In the genomic region with DNA sequence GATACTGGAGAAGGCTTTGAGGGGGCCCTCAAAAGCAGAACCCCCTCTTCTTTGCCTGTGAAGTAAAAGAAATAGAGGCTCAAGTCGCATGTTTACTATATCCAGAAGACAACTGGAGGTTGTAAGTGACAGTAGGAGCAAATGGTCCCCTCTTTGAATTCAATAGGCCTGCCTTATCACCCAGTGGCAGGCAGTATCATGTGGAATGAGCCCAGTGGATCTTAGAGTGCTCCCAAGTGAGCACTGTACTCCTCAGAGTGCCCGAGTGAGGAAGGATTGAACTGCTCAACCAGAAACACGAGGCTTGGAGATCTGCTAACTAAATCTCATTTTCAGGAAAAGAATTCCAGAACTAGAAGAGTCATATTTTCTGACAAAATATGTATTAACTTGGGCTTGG, we compare ENCODE assay signal across 24 mouse cellular contexts. TPM values are rescaled to one million over a fixed set of nuclear protein-coding genes. Genes with fewer than 3 reads are reported as not detected.
A peak's percentile ranks its signal among the peaks of the same experiment; 100 is the strongest.
DNase-seq lines count a peak whose midpoint lies in the region; ATAC-seq and TF ChIP-seq lines count a peak whose summit lies in the region.
"Had no signal": no experiment of that assay in that cellular context is flagged by ENCODE, and none has a peak within 500 bp of the region (broad histone marks: within the 10 kb centered on the region; RNA-seq: fewer than 3 reads in every experiment).

No protein-coding gene starts in this region.

- peaks cover 30% of the 10 kb centered on the region for H3K27me3 ChIP-seq in liver, embryonic 12.5 days (replicated peaks)
- no peaks in the 10 kb centered on the region; the same call in 1 of the 2 replicates for H3K27me3 ChIP-seq in liver, embryonic 14.5 days (ENCODE audit: control insufficient read depth, insufficient read depth, low read length)
- peaks cover 3% of the 10 kb centered on the region; the same call in 1 of the 2 replicates for H3K27me3 ChIP-seq in liver, embryonic 16.5 days (ENCODE audit: control insufficient read depth, insufficient read depth, low read depth, low read length)
- H3K27me3 ChIP-seq: embryonic facial prominence, embryonic 13.5 days; embryonic facial prominence, embryonic 15.5 days; forebrain, embryonic 13.5 days; forebrain, embryonic 15.5 days had no signal

- H3K27ac ChIP-seq in liver, embryonic 12.5 days: no peak overlapping the region
- no peak overlapping the region for H3K27ac ChIP-seq in liver, embryonic 14.5 days
- no peak overlapping the region for H3K27ac ChIP-seq in liver, embryonic 16.5 days (ENCODE audit: low read length)
- H3K27ac ChIP-seq: embryonic facial prominence, embryonic 13.5 days; embryonic facial prominence, embryonic 15.5 days; forebrain, embryonic 13.5 days; forebrain, embryonic 15.5 days had no signal

- ATAC-seq in liver, embryonic 12.5 days: peak; percentile 74; the same call in 1 of the 2 replicates
- peak; percentile 71; the same call in 1 of the 2 replicates for ATAC-seq in liver, embryonic 14.5 days (ENCODE audit: insufficient read depth)
- peak; percentile 70; the same call in 1 of the 2 replicates for ATAC-seq in liver, embryonic 16.5 days (ENCODE audit: low read depth)
- ATAC-seq: forebrain, embryonic 13.5 days; forebrain, embryonic 15.5 days had no signal

- no peak for DNase-seq in liver
- no peak for DNase-seq in liver, embryonic 14.5 days (ENCODE audit: low read depth in 3 of 3, low spot score in 3 of 3)
- DNase-seq in gastrocnemius, adult 8-10 months (ENCODE audit: low spot score in 2 of 2): no peak
- DNase-seq in right cerebral cortex, adult 18-20 months: no peak
- DNase-seq: adrenal gland, adult 2 months; adrenal gland, postnatal 10 days; adrenal gland, postnatal 25 days; cerebellum, adult 11 months; cerebellum, adult 18-20 months; cerebellum, adult 8-10 months; cerebellum, adult 9-11 months; cerebellum, postnatal 14 days; cerebellum, postnatal 36 days; embryo, embryonic 11 days had no signal

- no peak overlapping the region for H3K4me3 ChIP-seq in liver, embryonic 12.5 days
- H3K4me3 ChIP-seq in liver, embryonic 14.5 days (ENCODE audit: insufficient read depth in 1 of 2, low read depth in 2 of 2, low read length in 2 of 2): no peak overlapping the region
- no peak overlapping the region for H3K4me3 ChIP-seq in liver, embryonic 16.5 days (ENCODE audit: low read depth, low read length)
- H3K4me3 ChIP-seq: embryonic facial prominence, embryonic 13.5 days; embryonic facial prominence, embryonic 15.5 days; forebrain, embryonic 13.5 days; forebrain, embryonic 15.5 days had no signal

- no peak for TF ChIP-seq CTCF in liver, embryonic 14.5 days (IDR thresholded peaks at IDR 0.05; ENCODE audit: low read depth)

- 47% methylated on average over 3 of the region's 3 CpGs for WGBS in liver, embryonic 12.5 days (ENCODE audit: insufficient replicate concordance)
- WGBS in liver, embryonic 14.5 days (ENCODE audit: insufficient replicate concordance): 35% methylated on average over 3 of the region's 3 CpGs
- WGBS in liver, embryonic 16.5 days (ENCODE audit: insufficient replicate concordance): 30% methylated on average over 3 of the region's 3 CpGs

- H3K4me2 ChIP-seq in liver, embryonic 12.5 days: no peak overlapping the region
- H3K4me2 ChIP-seq in liver, embryonic 14.5 days (ENCODE audit: low read depth): no peak overlapping the region
- H3K4me2 ChIP-seq in liver, embryonic 16.5 days (ENCODE audit: low read depth, low read length): no peak overlapping the region
- H3K4me2 ChIP-seq: embryonic facial prominence, embryonic 13.5 days; embryonic facial prominence, embryonic 15.5 days; forebrain, embryonic 13.5 days; forebrain, embryonic 15.5 days had no signal

- H3K9me3 ChIP-seq in liver, embryonic 12.5 days (replicated peaks): no peaks in the 10 kb centered on the region
- no peaks in the 10 kb centered on the region for H3K9me3 ChIP-seq in liver, embryonic 14.5 days (ENCODE audit: control insufficient read depth, low read length)
- H3K9me3 ChIP-seq in liver, embryonic 16.5 days (replicated peaks; ENCODE audit: control insufficient read depth, low read length): no peaks in the 10 kb centered on the region
- H3K9me3 ChIP-seq: embryonic facial prominence, embryonic 13.5 days; embryonic facial prominence, embryonic 15.5 days; forebrain, embryonic 13.5 days; forebrain, embryonic 15.5 days had no signal

- 0 out of 2 replicates have a peak, but pooled peaks have one; percentile 25 for TF ChIP-seq EP300 in liver, embryonic 14.5 days (IDR thresholded peaks at IDR 0.05; ENCODE audit: low read depth)

- H3K9ac ChIP-seq in liver, embryonic 12.5 days: no peak overlapping the region
- H3K9ac ChIP-seq in liver, embryonic 14.5 days (replicated peaks): no peak overlapping the region
- no peak overlapping the region for H3K9ac ChIP-seq in liver, embryonic 16.5 days (ENCODE audit: low read depth, low read length)
- H3K9ac ChIP-seq: embryonic facial prominence, embryonic 13.5 days; embryonic facial prominence, embryonic 15.5 days; forebrain, embryonic 13.5 days; forebrain, embryonic 15.5 days had no signal

- H3K4me1 ChIP-seq in liver, embryonic 12.5 days: peaks cover 14% of the 10 kb centered on the region; the same call in 1 of the 2 replicates
- peaks cover 4% of the 10 kb centered on the region in 2 experiments; a peak in 3 of 4 replicates for H3K4me1 ChIP-seq in liver, embryonic 14.5 days (replicated peaks; ENCODE audit: control insufficient read depth in 2 of 2, insufficient read depth in 2 of 2, low read length in 1 of 2)
- H3K4me1 ChIP-seq in liver, embryonic 16.5 days (ENCODE audit: control insufficient read depth, low read depth, low read length): no peaks in the 10 kb centered on the region; the same call in 1 of the 2 replicates
- H3K4me1 ChIP-seq: embryonic facial prominence, embryonic 13.5 days; embryonic facial prominence, embryonic 15.5 days; forebrain, embryonic 13.5 days; forebrain, embryonic 15.5 days had no signal

- no peaks in the 10 kb centered on the region for H3K36me3 ChIP-seq in liver, embryonic 12.5 days
- no peaks in the 10 kb centered on the region for H3K36me3 ChIP-seq in liver, embryonic 14.5 days (replicated peaks; ENCODE audit: control insufficient read depth, insufficient read depth, low read depth)
- H3K36me3 ChIP-seq in liver, embryonic 16.5 days (ENCODE audit: control insufficient read depth, insufficient read depth): no peaks in the 10 kb centered on the region
- H3K36me3 ChIP-seq: embryonic facial prominence, embryonic 13.5 days; embryonic facial prominence, embryonic 15.5 days; forebrain, embryonic 15.5 days had no signal

RNA-seq across cellular contexts. Expression of gene Gm9817, which starts 40.3 kb away (rescaled TPM):
- polyA plus RNA-seq in liver, embryonic 12.5 days (2016; fragmentation: Nextera tagmentation; extraction: Ambion mirVana): not detected in 2 replicates
- not detected in 2 replicates for polyA plus RNA-seq in liver, embryonic 14.5 days (2012; rRNA removed)
- not detected in 2 replicates for polyA plus RNA-seq in liver, embryonic 14.5 days (2014; fragmentation: Nextera tagmentation; extraction: Ambion mirVana)
- polyA plus RNA-seq in liver, embryonic 16.5 days (2015; fragmentation: Nextera tagmentation; extraction: Ambion mirVana): not detected in 2 replicates
- under 1 TPM in 2 of 4 experiments, not detected in 2; 0.12 to 0.22 TPM for total RNA-seq in gastrocnemius, adult 8-10 months (2022)
- total RNA-seq: common myeloid progenitor, adult 5-6 weeks; MEL had no signal
- polyA plus RNA-seq: embryonic facial prominence, embryonic 11.5 days; embryonic facial prominence, embryonic 13.5 days; forebrain, embryonic 11.5 days; forebrain, embryonic 13.5 days; forebrain, embryonic 15.5 days had no signal
